Mouse (Mus musculus): Measurements from ENCODE around the gene Abi3bp. TPM values are rescaled to one million over a fixed set of nuclear protein-coding genes. Genes with fewer than 3 reads are reported as not detected.

Abi3bp gene
- total RNA-seq (2021), result 10 to 100 TPM in 1 of 2 experiments, 1 to 10 TPM in 1; 8.6 to 14.0 TPM
- long read RNA-seq, experiment 1, partial matches to known transcripts, result 0 of 2 reads
- long read RNA-seq, experiment 1, other reads (novel, unspliced or antisense), result 2 of 2 reads
- long read RNA-seq, experiment 2, partial matches to known transcripts, result 1 of 3 reads
- long read RNA-seq, experiment 2, other reads (novel, unspliced or antisense), result 2 of 3 reads

- DNase-seq (ENCODE audit: low spot score), result peak; percentile 63
Measured at GRCm38 (mm10) chr16:56477677-56478574, at the start of gene Abi3bp. Gene Abi3bp (plus strand): TSS chr16:56477878.

- DNase-seq (ENCODE audit: low spot score), result no peak
Measured at GRCm38 (mm10) chr16:56435293-56436185, 42.1 kb upstream of the Abi3bp start.

GRCm38 (mm10) chr16:56440243-56440642 is 37.4 kb upstream of the Abi3bp start:
- no peak for DNase-seq (ENCODE audit: low spot score)

- DNase-seq (ENCODE audit: low spot score), result no peak
Measured at GRCm38 (mm10) chr16:56441113-56441512, 36.6 kb upstream of the Abi3bp start.

GRCm38 (mm10) chr16:56441658-56442344 is 35.9 kb upstream of the Abi3bp start:
- no peak for DNase-seq (ENCODE audit: low spot score)

- DNase-seq (ENCODE audit: low spot score), result peak; percentile 13
Measured at GRCm38 (mm10) chr16:56451482-56451881, 26.2 kb upstream of the Abi3bp start.

GRCm38 (mm10) chr16:56451923-56452322 is 25.8 kb upstream of the Abi3bp start:
- no peak for DNase-seq (ENCODE audit: low spot score)

GRCm38 (mm10) chr16:56458052-56458754 is 19.5 kb upstream of the Abi3bp start:
- no peak for DNase-seq (ENCODE audit: low spot score)

- DNase-seq (ENCODE audit: low spot score), result no peak
Measured at GRCm38 (mm10) chr16:56473160-56473559, 4.5 kb upstream of the Abi3bp start.

- DNase-seq (ENCODE audit: low spot score), result no peak
Measured at GRCm38 (mm10) chr16:56475676-56476075, 2.0 kb upstream of the Abi3bp start.

- no peak for DNase-seq (ENCODE audit: low spot score)
Measured at GRCm38 (mm10) chr16:56478575-56479191, 1.0 kb downstream of the Abi3bp start.

- DNase-seq (ENCODE audit: low spot score), result no peak
Measured at GRCm38 (mm10) chr16:56483466-56483865, 5.8 kb downstream of the Abi3bp start.

GRCm38 (mm10) chr16:56486461-56486860 is 8.8 kb downstream of the Abi3bp start:
- DNase-seq (ENCODE audit: low spot score), result peak; percentile 68

- DNase-seq (ENCODE audit: low spot score), result no peak
Measured at GRCm38 (mm10) chr16:56490861-56491260, 13.2 kb downstream of the Abi3bp start.

GRCm38 (mm10) chr16:56495266-56495665 is 17.6 kb downstream of the Abi3bp start:
- no peak for DNase-seq (ENCODE audit: low spot score)

GRCm38 (mm10) chr16:56496743-56497142 is 19.1 kb downstream of the Abi3bp start:
- no peak for DNase-seq (ENCODE audit: low spot score)

- no peak for DNase-seq (ENCODE audit: low spot score)
Measured at GRCm38 (mm10) chr16:56498680-56499079, 21.0 kb downstream of the Abi3bp start.

GRCm38 (mm10) chr16:56500441-56500840 is 22.8 kb downstream of the Abi3bp start:
- DNase-seq (ENCODE audit: low spot score), result no peak

GRCm38 (mm10) chr16:56501101-56501500 is 23.4 kb downstream of the Abi3bp start:
- DNase-seq (ENCODE audit: low spot score), result no peak

GRCm38 (mm10) chr16:56501513-56501912 is 23.8 kb downstream of the Abi3bp start:
- peak; percentile 60 for DNase-seq (ENCODE audit: low spot score)
